Mouse (Mus musculus) heart, postnatal 25 days (tissue): ENCODE measurements at regions not wholly inside any gene's neighbourhood (a gene's known extent, or its start where the extent isn't known, plus 50 kb on each side); places are given as distances from the start of the nearest gene placed in this dataset.

Experiments
- DNase-seq: peaks from one replicate; pipeline ENCODE4 v3.0.0; 2022; ENCODE audit warnings: low spot score
- intact Hi-C: fragments of 180-260 bp; cut with DNase I; formaldehyde crosslinking; loops from one replicate; pipeline ENCODE4 v1.15.1; 2025

DNA sequence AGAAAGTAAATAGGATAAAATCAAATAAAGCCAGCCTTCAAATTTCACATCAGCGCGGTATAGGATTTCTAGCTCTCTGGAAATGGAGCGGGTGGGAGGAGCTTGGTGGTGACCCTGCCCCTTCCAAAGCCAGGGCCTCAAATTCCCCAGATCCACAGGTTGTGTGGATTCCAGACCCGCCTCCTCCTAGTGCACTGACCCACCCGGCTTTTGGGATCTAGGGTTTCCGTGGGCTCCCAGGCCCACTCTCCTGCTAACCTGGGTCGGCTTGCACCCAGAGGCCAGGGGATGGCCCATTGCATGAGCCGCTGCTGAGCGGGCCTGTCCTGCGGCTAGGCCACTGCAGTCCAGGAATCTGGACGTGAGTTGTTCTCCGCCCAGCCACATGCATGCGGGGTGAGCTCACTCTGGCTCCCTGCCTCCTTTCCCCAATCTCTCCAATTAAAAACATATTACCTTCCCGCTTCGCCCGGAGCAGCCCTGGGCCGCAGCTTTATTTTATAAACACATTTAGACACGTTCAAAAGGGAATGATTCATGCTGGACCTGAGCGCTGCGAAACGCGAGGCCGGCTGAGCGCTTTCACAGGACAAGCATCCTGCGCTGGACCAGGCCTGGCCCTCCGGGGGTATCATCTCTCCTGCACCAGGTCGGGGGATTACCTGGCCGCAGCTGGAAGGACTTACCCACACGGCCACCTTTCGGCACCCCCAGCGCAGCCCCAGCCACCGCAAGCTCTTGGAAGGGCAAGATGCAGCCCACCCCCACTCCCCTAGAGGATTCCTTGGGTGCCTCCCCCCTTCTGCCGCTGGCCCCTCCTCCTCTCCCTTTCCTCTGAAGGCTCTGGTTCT lies 101.2 kb upstream of the Smim23 start:
- peak; percentile 45 for DNase-seq
- intact Hi-C loops: no loop called here

DNA sequence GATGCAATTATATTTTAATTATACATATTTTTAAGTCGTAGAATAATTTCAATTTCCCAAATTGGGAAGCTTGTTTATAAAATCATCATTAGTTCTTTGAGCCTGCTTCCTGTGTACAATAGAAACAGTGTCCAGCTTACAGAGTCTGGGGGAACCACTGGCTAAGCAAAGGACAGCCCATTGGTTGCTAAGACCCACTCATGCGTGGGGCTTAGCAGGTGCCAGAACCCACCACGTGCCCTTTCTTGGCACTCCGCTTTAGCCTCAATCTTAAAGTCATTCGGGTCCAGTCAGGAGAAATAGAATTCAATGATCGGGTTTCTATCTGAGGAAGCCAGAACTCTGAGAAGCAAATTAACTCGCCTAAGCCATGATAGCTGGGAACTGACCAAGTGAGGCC lies 100.5 kb upstream of the Smim23 start:
- no peak for DNase-seq
- intact Hi-C loops: no loop called here

DNA sequence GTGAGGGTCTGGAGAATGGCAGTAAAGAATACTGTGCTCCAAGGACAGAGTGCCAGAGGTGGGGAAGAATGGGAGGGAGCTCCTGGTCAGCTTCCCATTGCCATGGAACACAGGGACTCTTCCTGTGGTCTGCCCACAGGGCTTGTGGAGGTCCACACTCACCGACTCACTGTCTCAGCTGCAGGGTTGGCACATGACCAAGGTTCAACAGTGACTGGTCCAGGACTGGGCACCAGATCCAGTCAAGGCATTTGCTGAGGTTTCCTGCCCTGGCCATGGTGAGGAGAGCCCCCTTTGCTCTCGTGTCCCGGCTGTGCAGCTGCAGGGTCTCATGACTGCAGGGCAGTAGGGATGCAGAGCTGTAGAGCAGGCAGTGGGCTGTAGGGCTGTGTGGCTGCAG lies 88.7 kb upstream of the Smim23 start:
- intact Hi-C loops: no loop called here
- DNase-seq: no peak

DNA sequence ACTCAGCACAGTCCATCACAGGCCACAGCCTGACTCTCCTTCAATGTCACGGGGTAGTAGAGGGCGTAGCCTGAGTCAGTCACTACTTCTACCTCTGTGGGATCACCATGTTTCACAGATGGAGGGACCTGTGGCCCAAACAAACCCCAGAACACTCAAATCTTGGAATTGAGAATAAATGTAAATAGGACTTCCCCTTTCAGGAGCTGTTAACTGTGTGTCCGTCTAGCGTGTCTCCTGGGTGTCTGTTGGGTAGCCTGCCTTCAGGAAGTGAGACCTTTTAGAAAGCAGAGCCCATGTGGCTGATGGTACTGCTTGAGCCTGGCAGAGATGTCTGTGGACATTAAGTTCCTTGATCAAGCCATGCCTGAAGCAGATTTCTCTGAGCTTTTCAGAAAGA lies 87.4 kb upstream of the Smim23 start:
- intact Hi-C loops: no loop called here
- no peak for DNase-seq

DNA sequence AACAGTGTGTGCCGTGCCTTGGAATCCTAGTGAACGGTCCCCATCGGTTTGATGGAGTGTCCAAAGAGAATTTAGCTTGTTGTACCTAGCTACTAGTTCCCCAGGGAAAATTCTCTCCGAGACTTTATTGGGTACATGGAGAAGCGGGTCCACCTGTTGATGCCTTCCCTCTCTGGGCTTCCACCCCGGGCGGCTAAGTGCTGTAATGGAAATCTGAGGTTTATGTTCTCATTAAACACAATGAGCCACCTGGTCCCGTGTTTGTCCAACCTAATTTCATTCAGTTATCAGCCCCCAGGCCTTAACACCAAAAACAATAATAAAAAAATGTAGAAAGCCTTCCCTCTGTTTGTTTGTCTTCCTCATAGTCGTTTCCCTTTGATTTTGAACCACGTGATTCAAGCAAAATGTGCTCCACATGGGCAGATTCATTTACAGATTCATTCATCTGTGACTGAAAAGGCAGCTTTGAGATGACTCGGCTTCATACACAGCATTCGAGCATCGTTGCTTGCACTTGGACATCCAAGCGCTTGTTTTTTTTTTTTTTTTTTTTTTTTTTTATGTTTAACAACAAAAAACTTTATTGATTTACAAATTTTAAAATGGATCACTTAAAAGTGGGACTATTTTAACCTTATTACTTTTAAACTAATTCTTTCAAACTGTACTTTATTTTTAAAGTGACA lies 84.5 kb upstream of the Smim23 start:
- DNase-seq: no peak
- intact Hi-C loops: no loop called here

DNA sequence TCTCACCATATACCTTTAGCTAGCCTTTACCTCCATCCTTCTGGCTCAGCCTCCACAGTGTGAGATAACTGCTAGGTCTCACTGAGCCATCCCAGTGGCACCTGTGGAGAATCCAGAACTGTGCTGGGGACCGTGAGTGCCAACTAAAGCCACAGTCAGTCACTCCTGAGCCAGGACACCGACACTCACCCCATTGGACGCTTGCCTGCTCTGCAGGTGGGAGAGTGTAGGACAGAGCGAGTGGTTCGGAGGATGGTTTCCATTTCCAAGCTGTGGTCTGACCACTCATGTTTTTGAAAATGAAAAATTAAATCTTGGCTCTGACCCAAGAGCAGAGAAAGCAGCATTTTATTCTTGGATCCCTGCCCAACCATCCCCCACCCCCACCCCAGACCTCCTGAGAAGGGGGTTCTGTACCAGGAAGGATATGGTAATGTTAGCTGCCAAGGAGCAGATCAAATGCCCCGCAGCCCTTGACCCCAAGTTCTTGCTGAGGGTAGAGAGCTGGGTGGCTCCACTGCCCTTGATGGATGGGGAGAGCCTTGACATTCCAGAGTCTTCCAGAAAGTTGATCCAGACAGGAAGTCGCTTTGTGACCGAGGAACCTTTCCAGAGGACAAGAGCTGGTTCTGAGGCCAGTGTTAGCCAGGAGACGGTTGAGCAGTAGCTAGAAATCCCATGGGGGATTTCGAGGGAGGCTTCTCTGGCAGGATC lies 83.3 kb upstream of the Smim23 start:
- intact Hi-C loops: no loop called here
- DNase-seq: no peak

GRCm38 (mm10) chr11:32903970-32904369 lies 79.6 kb upstream of the Smim23 start:
- no peak for DNase-seq
- intact Hi-C loops: no loop called here

DNA sequence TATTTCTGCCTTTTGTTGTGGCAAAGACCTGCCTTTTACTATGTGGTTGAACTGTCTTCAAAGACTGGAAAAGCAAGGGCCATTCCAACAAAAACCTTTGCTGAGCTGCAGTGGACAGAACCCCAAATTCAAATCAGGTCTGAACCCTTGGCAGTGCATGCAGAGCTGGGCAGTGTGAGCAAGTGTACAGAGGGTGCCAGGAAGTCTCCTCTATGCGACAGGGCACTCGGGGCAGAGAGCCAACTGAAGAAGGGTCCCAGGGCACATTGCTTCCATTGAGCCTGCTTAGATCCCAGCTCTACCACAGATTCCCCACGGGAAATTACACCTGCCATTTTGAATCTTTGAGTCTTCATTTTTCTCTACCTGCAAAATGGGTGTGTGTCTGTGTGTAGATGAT lies 79.0 kb upstream of the Smim23 start:
- intact Hi-C loops: no loop called here

DNA sequence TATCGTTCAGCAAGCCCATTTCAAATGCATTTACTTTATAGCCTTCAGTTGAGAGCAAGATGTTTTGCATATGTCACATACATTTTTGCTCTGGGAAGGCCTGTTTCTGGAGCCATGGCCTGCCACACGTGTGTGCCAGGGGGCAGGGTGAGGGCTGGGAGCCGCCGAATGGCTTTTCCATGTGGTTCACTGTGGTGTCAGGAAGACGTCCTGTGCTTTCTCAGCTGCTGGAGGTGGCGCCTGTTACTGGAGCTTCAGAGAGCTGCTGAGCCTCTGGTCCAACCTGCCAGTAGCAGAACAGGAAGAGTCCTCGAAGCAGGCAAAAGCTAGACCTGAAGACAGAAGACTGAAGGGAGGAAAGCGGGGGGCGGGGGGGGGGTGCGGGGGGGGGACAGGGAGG lies 78.5 kb upstream of the Smim23 start:
- no peak for DNase-seq
- intact Hi-C loops: no loop called here

More for the DNA sequence above, 79.0 kb upstream of the Smim23 start:
- no peak for DNase-seq

DNA sequence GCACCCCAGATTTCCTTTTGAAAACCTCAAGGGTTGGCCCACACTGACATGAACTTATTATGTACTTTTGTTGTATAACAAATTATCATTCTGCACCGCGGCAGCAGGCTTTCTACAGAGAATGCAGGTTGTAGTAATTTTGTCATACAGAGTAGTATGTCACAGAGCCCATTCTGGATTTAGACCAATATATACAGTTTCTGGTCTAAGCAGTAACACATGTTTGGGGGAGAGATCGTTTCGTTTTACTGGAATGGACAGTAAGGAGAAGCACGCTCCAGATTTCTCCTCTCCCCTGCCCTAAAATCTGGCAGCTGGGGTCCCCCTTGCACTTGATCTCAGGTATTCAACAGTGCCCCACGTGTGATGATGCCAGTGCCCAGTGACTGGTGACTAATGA lies 76.0 kb upstream of the Smim23 start:
- intact Hi-C loops: no loop called here
- no peak for DNase-seq

GRCm38 (mm10) chr11:32899604-32900216 lies 75.3 kb upstream of the Smim23 start:
- intact Hi-C loops: no loop called here

GRCm38 (mm10) chr11:32895400-32895799 lies 71.0 kb upstream of the Smim23 start:
- intact Hi-C loops: no loop called here
- DNase-seq: no peak

More at GRCm38 (mm10) chr11:32899604-32900216, 75.3 kb upstream of the Smim23 start:
- DNase-seq: no peak

DNA sequence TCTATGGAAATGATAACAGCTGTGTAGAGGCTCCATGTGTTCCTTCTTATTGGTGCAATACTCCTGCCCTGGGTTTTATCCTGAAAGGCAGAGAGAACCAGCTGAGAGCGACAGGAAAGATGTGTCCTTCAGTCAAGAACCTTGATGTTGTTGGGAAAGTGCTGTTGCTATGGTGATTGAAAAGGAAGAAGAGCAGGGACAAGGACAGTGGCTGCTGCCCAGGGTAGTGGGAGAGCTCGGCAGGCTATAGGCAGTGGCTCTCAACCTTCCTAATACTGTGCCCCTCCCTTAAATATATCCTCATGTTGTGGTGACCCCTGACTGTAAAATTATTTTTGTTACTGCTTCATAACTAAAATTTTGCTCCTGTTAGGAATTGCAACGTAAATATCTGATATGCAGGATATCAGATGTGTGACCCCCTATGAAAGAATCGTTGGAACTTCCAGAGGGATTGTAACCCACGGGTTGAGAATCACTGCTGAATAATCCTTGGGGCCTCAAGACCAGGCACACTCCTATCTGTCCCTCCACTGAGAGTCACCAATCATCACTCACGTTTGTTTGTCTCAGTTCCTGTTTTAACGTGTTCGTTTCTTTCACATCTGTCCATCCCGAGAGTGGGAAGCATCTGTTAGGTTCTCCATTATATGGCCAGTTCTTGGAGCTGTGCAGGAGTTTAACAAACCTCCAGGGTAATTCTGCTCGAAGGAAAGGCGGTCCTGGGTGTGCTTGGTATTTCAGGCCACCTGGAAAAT lies 68.9 kb upstream of the Smim23 start:
- intact Hi-C loops: no loop called here
- no peak for DNase-seq

DNA sequence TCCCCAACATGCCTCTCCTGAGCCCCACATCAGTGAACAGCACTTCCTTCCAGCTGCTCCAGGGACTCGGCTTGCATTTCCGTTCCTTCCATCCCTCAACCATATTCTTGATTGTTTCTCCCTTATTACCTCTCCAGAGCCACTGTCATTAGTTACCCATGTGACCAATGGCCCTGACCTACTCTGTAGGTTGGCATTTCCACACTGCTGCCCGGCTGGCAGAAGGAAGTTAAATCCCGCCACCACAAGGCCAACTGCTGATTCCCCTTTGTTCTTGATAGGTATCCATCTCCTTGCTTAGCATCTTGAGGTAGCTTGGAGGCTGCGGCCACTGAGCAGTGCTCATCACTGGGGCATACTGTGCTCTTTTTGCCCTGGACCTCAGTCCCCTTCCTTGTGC lies 68.1 kb upstream of the Smim23 start:
- intact Hi-C loops: no loop called here

DNA sequence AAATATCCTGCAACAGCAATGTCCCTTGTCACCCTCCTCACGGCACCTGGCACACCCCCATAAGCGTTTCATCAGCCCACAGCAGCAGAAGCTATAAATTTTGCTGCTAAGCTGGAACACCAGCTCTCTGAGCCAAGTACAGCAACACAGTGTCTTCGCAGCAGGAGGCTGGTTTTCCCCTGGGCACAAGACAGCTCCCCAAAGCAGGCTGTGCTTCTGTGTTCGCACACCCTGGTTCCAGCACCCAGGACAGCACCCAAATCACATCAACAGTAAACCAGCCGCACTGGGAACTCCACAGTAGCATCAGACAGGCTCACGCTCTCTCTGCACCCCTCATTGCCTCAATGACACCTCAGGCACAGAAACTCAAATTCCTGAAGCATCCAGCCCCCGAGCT lies 64.8 kb upstream of the Smim23 start:
- no peak for DNase-seq
- intact Hi-C loops: no loop called here

More for the DNA sequence above, 68.1 kb upstream of the Smim23 start:
- DNase-seq: no peak

- no peak for DNase-seq
- intact Hi-C loops: no loop called here
These were observed 60.3 kb upstream of the Smim23 start for GRCm38 (mm10) chr11:32884744-32885143.

DNA sequence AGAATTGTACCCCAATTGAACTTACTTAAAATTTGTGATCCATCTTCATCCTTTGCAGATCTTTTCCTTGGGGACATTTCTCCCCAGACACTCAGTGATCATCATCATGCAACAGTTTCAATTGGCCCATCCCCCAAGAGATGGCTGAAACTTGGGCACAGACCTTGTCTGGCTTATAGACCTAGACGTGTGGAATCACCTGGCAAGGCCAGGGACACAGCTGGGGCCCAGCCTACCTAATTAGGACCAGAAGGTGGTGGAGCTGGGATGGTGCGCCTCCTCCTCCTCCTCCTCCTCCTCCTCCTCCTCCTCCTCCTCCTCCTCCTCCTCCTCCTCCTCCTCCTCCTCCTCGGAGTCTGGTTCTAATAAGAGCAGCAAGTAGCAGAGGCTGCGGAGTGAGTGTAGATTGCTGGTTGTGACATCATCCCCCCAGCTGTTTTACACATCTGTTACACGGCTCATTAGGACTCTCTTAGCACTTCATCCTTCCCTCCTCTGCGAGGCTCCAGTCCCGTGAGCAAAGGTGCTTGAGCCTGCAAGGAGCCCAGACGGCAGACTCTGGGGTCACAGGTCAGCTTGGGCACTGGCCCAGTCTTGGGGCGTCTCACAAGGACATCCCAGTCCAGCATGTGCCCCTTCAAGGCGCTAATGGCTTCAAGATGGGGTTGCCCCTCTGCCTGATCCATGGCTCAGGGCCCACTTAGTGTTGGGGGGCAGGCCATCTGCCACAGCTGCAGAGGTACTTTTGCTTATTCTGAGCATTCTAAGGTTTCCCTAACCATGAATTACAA lies 58.9 kb upstream of the Smim23 start:
- no peak for DNase-seq
- intact Hi-C loops: no loop called here

DNA sequence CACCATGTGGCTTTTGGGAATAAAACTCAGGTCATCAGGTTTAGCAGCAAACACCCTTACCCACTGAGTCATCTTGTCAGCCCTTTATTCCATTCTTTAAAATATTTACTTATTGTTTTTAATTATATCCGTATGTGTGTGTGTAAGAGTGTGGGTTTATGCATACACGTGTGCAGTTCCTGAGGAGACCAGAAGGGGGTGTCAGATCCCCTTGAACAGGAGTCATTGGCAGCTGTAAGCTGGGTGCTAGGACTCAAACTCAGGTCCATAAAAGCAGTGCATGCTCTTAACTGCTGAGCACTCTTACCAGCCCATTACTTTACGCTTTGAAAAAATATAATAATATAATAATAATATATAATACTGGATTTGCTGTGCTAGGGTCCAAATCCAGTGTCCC lies 54.6 kb upstream of the Smim23 start:
- DNase-seq: no peak
- intact Hi-C loops: no loop called here
